Mouse (Mus musculus) leukemia stem cell, adult 10-12 weeks (primary cell): ENCODE results near the gene Tia1. TPM values are rescaled to one million over a fixed set of nuclear protein-coding genes. Genes with fewer than 3 reads are reported as not detected.

Source experiments
- polyA plus RNA-seq: library from polyadenylated mRNA; stranded (reverse); fragments of >175 nt; gene quantifications from 2 replicates; pipeline ENCODE4 v1.2.3, GENCODE M21; 2012; ENCODE audit warnings: low replicate concordance

Gene Tia1
- 14.9 and 21.6 TPM in 2 replicates for polyA plus RNA-seq

DNA sequence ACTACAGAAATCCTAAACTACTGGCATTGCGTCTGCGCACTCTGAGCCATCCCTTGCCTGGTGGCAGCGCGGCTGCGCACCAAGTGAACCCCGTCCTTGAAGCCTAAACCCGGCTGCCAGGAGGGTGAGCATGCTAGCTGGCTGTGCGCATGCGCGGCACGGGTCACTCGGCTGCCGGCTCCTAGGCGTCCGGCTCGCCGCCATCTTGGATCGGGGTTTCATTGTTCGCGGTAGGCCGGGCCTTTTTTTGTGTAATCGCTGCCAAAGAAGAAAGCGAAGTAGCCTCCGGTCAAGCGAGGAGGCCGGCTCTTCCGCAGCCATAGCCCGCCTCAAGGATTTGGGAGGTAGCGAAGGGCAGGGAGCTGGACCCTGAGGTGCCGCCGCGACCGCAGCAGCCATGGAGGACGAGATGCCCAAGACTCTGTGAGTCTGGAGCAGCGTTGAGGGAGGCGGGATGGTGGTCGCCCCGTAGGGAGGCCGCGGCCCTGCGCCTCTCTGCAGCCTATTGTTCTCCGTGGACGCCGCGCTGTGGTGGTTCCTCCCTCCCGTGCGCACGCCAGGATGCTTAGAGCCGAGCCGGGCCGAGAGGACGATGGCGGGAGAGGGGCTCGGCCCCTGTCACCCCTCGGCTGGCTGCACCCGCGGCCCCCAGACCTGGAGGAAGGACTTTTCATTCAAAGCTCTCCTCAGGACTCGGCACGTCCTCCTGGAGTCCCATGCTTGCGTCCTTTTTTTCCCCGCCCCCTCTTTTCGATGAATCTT lies at the start of gene Tia1:
Gene Tia1 (plus strand): TSS at position 120 of the 762 bp plus-strand sequence.

DNA sequence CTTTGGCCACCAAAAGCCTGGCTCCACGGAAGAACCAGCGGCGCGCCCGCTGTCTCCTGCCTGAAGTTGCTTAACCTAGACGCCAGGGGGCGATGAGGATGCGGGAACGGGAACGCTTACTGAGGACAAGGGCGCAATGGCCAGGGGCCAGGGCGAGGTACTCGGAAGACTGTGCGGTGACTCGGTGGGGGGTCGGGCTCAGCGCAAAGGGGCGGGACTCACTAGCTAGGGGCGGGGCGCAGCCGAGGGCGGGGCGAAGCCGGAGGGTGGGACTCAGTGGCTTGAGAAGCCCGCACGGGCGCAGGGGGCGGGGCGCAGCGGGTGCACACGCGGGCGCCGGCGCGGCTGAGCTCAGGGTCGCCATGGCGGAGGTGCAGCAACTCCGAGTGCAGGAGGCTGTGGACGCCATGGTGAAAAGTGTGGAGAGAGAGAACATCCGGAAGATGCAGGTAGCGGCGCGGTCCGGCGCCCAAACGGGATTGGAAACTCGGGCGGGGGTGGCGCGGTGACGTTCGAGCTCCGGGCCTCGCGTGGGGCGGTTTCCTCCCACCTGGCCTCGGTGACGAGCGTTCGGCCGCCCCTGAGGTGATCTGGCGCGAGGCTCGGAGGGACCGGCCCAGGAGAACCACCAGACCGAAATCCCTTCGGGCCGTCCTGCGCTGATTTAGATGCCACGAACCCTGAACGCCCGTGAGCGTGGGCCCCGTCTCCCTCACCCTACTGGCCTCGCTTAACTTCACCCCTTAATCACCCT lies 38.5 kb upstream of the Tia1 start, which contains the start of gene Fam136a:
Gene Fam136a (plus strand): TSS at position 276 of the 754 bp plus-strand sequence.

DNA sequence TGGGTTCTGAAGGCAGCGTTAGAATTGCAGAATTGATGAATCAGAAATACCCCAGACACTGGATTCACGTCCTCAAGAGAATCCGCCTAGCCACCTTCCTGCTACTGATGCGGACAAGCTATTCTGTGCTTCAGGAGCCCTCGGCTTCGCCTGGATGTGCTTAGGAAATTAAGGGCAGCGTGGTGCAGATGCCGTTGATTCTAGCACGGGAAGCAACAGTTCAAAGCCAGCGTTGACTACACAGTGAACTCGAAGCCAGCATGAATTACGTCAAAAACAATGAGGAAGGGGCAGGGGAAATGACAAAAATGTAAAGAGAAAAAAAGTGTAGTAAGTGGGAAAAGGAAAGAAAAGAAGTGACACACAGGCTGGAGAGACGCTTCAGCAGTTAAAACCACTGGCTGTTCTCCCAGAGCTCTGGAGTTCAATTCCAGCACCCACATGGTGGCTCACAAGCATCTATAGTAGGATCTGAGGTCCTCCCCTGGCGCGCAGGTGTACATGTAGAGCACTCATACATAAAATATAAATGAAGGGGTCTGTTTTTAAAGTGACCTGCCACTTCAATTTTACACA lies 33.2 kb upstream of the Tia1 start, which contains the start of gene Snrpg:
Gene Snrpg (plus strand): TSS at position 541 of the 576 bp plus-strand sequence.

DNA sequence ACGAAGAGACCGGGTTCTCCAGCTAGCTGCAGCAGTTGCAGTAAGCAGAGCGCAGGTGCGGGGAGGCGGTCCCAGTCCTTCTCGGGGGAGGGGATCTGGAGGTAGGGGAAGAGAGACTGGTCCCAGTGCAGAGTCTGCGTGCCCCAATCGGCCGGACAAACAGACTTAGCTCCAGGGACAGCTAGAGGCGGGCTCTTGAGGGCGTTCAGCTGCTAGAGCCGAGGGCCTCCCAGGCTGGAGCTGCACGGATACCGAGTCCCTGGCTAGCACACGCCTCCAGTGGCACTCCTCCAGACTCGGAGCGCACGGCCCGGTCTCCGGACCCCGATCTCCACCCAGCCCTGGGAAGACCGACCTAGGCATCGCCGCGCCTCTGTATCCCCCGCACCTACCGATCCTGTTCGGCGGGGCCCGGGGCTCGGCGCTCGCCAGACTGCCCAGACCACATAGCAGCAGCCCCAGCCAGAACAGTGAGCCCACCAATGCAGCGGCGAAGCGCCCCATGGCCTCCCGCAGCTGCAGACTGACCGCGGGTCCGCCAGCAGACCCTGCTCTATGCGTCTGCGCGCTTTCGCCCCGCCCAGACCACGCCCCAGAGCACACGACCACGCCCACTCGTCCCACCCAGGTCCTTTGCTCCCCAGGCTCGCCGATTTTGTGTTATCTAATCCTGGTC lies 7.3 kb upstream of the Tia1 start, which contains the start of gene Pcyox1:
Gene Pcyox1 (minus strand): TSS at position 574 of the 676 bp plus-strand sequence.

DNA sequence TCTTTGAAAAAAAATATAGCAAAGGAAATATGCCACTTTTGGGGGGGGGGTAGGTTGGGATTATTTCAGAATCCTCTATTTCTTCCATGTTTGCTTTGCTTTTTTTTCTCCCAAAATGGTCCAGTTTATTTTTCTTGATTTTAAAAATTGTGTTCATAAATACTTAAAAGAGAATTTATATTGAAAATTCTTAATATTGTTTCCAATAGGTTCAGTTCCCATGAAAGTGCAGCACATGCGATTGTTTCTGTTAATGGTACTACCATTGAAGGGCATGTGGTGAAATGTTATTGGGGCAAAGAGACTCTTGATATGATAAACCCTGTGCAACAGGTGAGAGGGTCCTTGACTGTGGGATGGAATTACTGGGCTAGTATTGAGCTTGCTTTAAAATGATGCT lies 22.3 kb downstream of the Tia1 start, which contains the start of gene Gm44790:
Gene Gm44790 (plus strand): TSS at position 301 of the 400 bp plus-strand sequence.

DNA sequence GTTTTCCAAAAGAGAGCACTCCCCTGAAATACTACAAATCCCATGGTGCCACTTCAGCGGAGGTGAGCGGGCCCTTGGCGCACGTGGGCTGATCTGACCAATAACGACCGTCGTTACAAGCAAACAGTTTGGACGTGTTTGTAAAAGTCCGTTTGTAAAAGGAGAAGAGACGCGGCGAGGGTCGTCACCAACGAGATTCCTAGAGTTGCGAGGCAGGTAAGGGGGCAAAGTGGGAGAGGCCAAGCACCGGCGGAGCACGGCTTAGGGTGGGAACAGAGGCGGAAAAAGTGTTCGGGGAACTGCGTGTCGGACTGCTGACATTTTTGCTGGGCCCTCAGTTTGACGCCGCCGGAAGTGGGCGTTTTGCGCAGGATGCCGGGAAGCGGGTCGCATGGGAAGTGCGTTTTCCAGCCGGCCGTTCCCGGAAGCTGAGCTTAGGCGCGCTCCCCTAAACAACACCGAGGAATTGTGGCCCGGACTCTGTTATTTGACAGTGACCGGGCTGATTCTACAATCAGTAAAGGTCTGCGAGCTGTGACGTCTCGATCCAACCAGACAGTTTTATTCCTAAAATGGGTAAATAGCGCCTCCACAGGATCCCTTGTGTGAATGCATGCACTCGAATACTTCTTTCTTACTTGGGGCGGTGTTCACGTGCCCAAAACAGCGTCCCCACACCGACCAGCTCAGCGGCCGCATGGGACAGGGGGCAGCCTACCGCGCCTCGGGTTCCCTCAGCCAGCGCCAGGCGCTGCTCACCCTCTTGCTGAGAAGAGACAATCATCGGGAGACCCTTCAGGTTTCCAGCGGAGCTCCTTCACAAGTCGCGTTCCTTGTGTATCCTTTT lies 34.5 kb downstream of the Tia1 start, which contains the start of gene C87436:
Gene C87436 (plus strand): TSS at position 103 of the 847 bp plus-strand sequence.

Other genes starting within 250 kb of the Tia1 start
- gene Tgfa, start 209.0 kb upstream of the Tia1 start, polyA plus RNA-seq = 5.0 and 10.1 TPM in 2 replicates
- 5.5 and 16.4 TPM in 2 replicates for gene Fam136a, start 38.6 kb upstream of the Tia1 start, polyA plus RNA-seq
- gene Snrpg, start 32.9 kb upstream of the Tia1 start, polyA plus RNA-seq = 9.3 and 15.4 TPM in 2 replicates
- gene Pcyox1, start 7.1 kb upstream of the Tia1 start, polyA plus RNA-seq = 9.2 and 11.0 TPM in 2 replicates
- gene Gm44790, start 22.4 kb downstream of the Tia1 start, polyA plus RNA-seq = not detected in 2 replicates
- gene C87436, start 34.2 kb downstream of the Tia1 start, polyA plus RNA-seq = 4.3 and 8.0 TPM in 2 replicates
- 933 and 1,241 TPM in 2 replicates for gene Pcbp1, start 122.1 kb downstream of the Tia1 start, polyA plus RNA-seq
- gene Asprv1, start 223.9 kb downstream of the Tia1 start, polyA plus RNA-seq = 0.63 TPM in 1 of 2 replicates, not detected in the other